Comparison of ENCODE assay signal across 16 mouse cellular contexts in the genomic region with DNA sequence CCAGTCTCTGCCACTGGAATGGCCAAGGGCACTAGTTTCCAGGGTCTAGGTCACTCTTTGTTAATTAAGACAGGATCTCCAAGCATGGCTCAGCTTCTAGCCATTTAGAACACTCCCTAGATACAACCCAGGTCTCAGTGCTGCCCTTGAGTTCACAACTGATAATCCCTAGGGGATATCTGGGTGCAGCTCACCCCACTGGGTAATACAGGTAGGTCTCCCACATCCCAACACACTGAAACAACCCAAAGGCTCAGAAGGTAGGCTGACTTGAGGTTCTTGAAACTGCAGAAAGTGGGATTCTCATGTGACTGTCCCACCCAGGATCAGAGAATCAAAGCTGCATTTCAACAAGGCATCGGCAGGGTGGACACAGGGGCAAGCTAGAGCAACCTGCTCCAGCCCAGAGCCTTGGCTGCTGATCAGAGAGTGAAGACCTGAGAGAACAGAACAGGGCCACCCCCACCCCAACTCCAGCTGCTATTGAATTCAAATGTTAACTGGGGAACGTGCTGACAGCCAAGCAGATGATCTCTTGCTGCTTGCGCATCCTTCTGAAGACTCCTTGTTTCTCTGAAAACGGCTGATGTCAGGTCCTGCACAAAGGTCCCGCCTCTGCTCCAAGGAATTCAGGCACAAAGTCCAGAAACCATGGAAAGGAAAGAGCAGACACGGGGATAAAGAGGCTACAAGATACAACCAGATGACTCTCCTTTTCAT. TPM values are rescaled to one million over a fixed set of nuclear protein-coding genes. Genes with fewer than 3 reads are reported as not detected.
A peak's percentile ranks its signal among the peaks of the same experiment; 100 is the strongest.
DNase-seq lines count a peak whose midpoint lies in the region; ATAC-seq and TF ChIP-seq lines count a peak whose summit lies in the region.
"Had no signal": no experiment of that assay in that cellular context is flagged by ENCODE, and none has a peak within 500 bp of the region (broad histone marks: within the 10 kb centered on the region; RNA-seq: fewer than 3 reads in every experiment).

No protein-coding gene starts in this region.

- no peak overlapping the region for H3K9ac ChIP-seq in heart, adult 2 months (ENCODE audit: low read depth, low read length)
- H3K9ac ChIP-seq: hindbrain, embryonic 14.5 days; liver, embryonic 15.5 days had no signal

- ATAC-seq in megakaryocyte, adult 5-6 weeks (ENCODE audit: poor library complexity, severe bottlenecking): no peak
- ATAC-seq: forebrain, embryonic 16.5 days had no signal

- H3K79me2 ChIP-seq in heart, adult 2 months (replicated peaks; ENCODE audit: control insufficient read depth, insufficient read depth, low read length): no peaks in the 10 kb centered on the region

- TF ChIP-seq CTCF in heart, adult 2 months (IDR thresholded peaks at IDR 0.05): no peak
- TF ChIP-seq CTCF in kidney, adult 2 months (conservative IDR thresholded peaks at IDR 0.05; ENCODE audit: insufficient read depth, insufficient read length, low read depth, low read length): no peak

- H3K4me1 ChIP-seq in heart, adult 2 months (ENCODE audit: control insufficient read depth, insufficient read depth, low read length): peaks cover 6% of the 10 kb centered on the region
- H3K4me1 ChIP-seq in kidney, adult 2 months (ENCODE audit: control insufficient read depth, insufficient read depth, low read length): peaks cover 29% of the 10 kb centered on the region

- no peaks in the 10 kb centered on the region for H3K27me3 ChIP-seq in heart, adult 2 months (ENCODE audit: control insufficient read depth, insufficient read depth, low read length)
- H3K27me3 ChIP-seq in kidney, adult 2 months (replicated peaks; ENCODE audit: control insufficient read depth, insufficient read depth, low read length): no peaks in the 10 kb centered on the region
- H3K27me3 ChIP-seq: liver, embryonic 15.5 days had no signal

- no peak for DNase-seq in heart, adult 2 months
- no peak for DNase-seq in heart, postnatal 25 days (ENCODE audit: low spot score)
- DNase-seq in ES-CJ7 (ENCODE audit: low read depth, low spot score): peak; percentile 54
- DNase-seq in kidney, adult 2 months: peak; percentile 91
- DNase-seq in kidney, postnatal 14 days: peak; percentile 73
- DNase-seq in frontal cortex, adult 2 months (ENCODE audit: extremely low spot score in 1 of 2, low spot score in 1 of 2): no peak
- DNase-seq in cerebellum, adult 9-10 months: no peak
- DNase-seq: cerebellum, postnatal 25 days; embryo, embryonic 11 days; gastrocnemius, postnatal 36 days; heart, postnatal 10 days had no signal

- H3K27ac ChIP-seq in heart, adult 2 months: peak overlapping the region; percentile 23
- peak overlapping the region; percentile 74 for H3K27ac ChIP-seq in kidney, adult 2 months (ENCODE audit: insufficient read depth, low read depth, low read length)
- H3K27ac ChIP-seq: hindbrain, embryonic 14.5 days; liver, embryonic 15.5 days; stomach, postnatal 0 days had no signal

- no peaks in the 10 kb centered on the region for H3K36me3 ChIP-seq in heart, adult 2 months (ENCODE audit: control insufficient read depth, insufficient read depth, low read length)
- H3K36me3 ChIP-seq in kidney, adult 2 months (ENCODE audit: control insufficient read depth, insufficient read depth, low read length): no peaks in the 10 kb centered on the region
- H3K36me3 ChIP-seq: liver, embryonic 15.5 days had no signal

- TF ChIP-seq EP300 in heart, adult 2 months (IDR thresholded peaks at IDR 0.05; ENCODE audit: insufficient read depth, low read depth, low read length): no peak

- H3K4me3 ChIP-seq in heart, adult 2 months: no peak overlapping the region
- no peak overlapping the region for H3K4me3 ChIP-seq in kidney, adult 2 months (ENCODE audit: insufficient read depth, low read depth, low read length)
- H3K4me3 ChIP-seq: liver, embryonic 15.5 days had no signal

- no peak for TF ChIP-seq POLR2A in heart, adult 2 months (IDR thresholded peaks at IDR 0.05; ENCODE audit: insufficient read depth, low read depth, low read length)
- no peak for TF ChIP-seq POLR2A in kidney, adult 2 months (IDR thresholded peaks at IDR 0.05; ENCODE audit: low read depth, low read length)

- intact Hi-C loops in heart, adult 2 months (cut with DNase I): no loop called here
- intact Hi-C loops in heart, postnatal 25 days (cut with DNase I): no loop called here

- 68% methylated on average over 6 of the region's 6 CpGs for WGBS in heart, adult 2 months
- WGBS in kidney, adult 2 months: 42% methylated on average over 6 of the region's 6 CpGs

RNA-seq across cellular contexts. Expression of a gene that starts 39.2 kb away (rescaled TPM):
- not detected for total RNA-seq in heart, adult 2 months (2021)
- 0.67 and 0.86 TPM in 2 replicates for polyA plus RNA-seq in heart, adult 2 months (2012; rRNA removed)
- total RNA-seq in heart, postnatal 25 days (2021): not detected
- 5.6 and 6.9 TPM in 2 replicates for polyA plus RNA-seq in kidney, adult 2 months (2012; rRNA removed)
- polyA plus RNA-seq in frontal cortex, adult 2 months (2012; rRNA removed): 0.88 and 1.5 TPM in 2 replicates
- total RNA-seq in megakaryocyte, adult 5-6 weeks (2015): 1.3 and 1.4 TPM in 2 replicates
- 1.2 and 1.5 TPM in 2 replicates for total RNA-seq in megakaryocyte, adult 5-6 weeks (2017)

RNA-seq across cellular contexts. Expression of a gene that starts 46.8 kb away (rescaled TPM):
- total RNA-seq in heart, adult 2 months (2021): 10 to 100 TPM; 28.6 to 32.8 TPM
- polyA plus RNA-seq in heart, adult 2 months (2012; rRNA removed): 7.8 and 16.5 TPM in 2 replicates
- total RNA-seq in heart, postnatal 25 days (2021): 10 to 100 TPM; 22.6 to 23.2 TPM
- 21.8 and 26.9 TPM in 2 replicates for polyA plus RNA-seq in kidney, adult 2 months (2012; rRNA removed)
- 25.4 and 26.0 TPM in 2 replicates for polyA plus RNA-seq in frontal cortex, adult 2 months (2012; rRNA removed)
- total RNA-seq in megakaryocyte, adult 5-6 weeks (2015): 4.8 and 5.1 TPM in 2 replicates
- total RNA-seq in megakaryocyte, adult 5-6 weeks (2017): 5.8 and 9.1 TPM in 2 replicates

Comparison
In these comparisons a context has a peak if more than half of its experiments do, and no peak if none do; other contexts are left out.
1. DNase-seq: peak in ES-CJ7 (single experiment), kidney, adult 2 months (single experiment) and kidney, postnatal 14 days (single experiment); none in heart, adult 2 months (0 of 2), heart, postnatal 25 days (single experiment), frontal cortex, adult 2 months (0 of 2) and cerebellum, adult 9-10 months (single experiment).